Mouse (Mus musculus): ENCODE measurements around the gene Arid1b.

DNA sequence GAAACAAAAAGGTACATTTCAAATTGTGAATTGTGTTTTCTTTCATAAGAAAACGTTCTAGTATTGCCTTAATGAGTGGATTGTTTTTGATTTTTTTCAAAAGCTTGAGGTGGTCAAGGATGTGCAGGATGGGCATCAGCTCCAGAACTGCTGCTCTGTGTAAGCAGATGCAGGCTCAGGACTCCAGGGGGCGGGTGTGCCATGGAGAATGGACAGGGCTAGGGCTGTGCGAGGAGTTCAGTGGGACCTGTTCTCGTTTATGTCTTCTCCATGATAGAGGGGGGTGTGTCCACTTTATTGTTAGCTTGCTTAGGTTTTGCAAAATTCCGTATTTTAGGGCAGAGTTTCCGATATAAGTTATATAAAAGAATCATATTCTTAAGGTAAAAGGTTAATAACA is 70.6 kb downstream of the Arid1b start:
- no peak for TF ChIP-seq GATA1 (IDR thresholded peaks at IDR 0.05; ENCODE audit: low read length)
- TF ChIP-seq TAL1 (IDR thresholded peaks at IDR 0.05; ENCODE audit: low read length) = no peak
